Mouse (Mus musculus) limb, embryonic 12.5 days (tissue): Measurements from ENCODE around the gene Rab17. TPM values are rescaled to one million over a fixed set of nuclear protein-coding genes. Genes with fewer than 3 reads are reported as not detected.

ENCODE experiments used
- ATAC-seq: fragments of 200-750 bp; cut with Nextera tagmentation; 2 replicates; pipeline ENCODE4 v1.8.0; 2017; ENCODE audit warnings: low read depth, moderate TSS enrichment; ENCODE audit not compliant: insufficient number of reproducible peaks, insufficient read depth, low FRiP score, low TSS enrichment
- H3K27ac ChIP-seq: fragments of 300-500 bp; sonication (generic); 2 replicates; pipeline ENCODE4 v1.5.1; 2016; ENCODE audit warnings: mild to moderate bottlenecking, moderate library complexity
- H3K27me3 ChIP-seq: fragments of 300-500 bp; sonication (generic); 2 replicates; pipeline ENCODE4 v1.6.1; 2016; ENCODE audit warnings: mild to moderate bottlenecking, moderate library complexity
- H3K36me3 ChIP-seq: fragments of 300-500 bp; sonication (generic); 2 replicates; pipeline ENCODE4 v1.6.1; 2016; ENCODE audit warnings: mild to moderate bottlenecking, moderate library complexity
- H3K4me1 ChIP-seq: fragments of 300-500 bp; sonication (generic); replicated peaks from 2 replicates; pipeline ENCODE4 v1.6.1; 2016
- H3K4me2 ChIP-seq: fragments of 300-500 bp; sonication (generic); 2 replicates; pipeline ENCODE4 v1.6.1; 2016; ENCODE audit warnings: mild to moderate bottlenecking, moderate library complexity
- H3K4me3 ChIP-seq: fragments of 300-500 bp; sonication (generic); replicated peaks from 2 replicates; pipeline ENCODE4 v1.5.1; 2016; ENCODE audit warnings: mild to moderate bottlenecking
- H3K9ac ChIP-seq: fragments of 300-500 bp; sonication (generic); replicated peaks from 2 replicates; pipeline ENCODE4 v1.6.1; 2016; ENCODE audit warnings: mild to moderate bottlenecking, moderate library complexity
- H3K9me3 ChIP-seq: fragments of 300-500 bp; sonication (generic); 2 replicates; pipeline ENCODE4 v1.6.1; 2016; ENCODE audit warnings: mild to moderate bottlenecking, moderate library complexity
- WGBS: fragments of 180-500 bp; shearing (Covaris S2); methylation state at CpG from one replicate; pipeline ENCODE4 v1.1.7; 2016; 5-methylcytosine and 5-hydroxymethylcytosine counted together
- polyA plus RNA-seq: library from polyadenylated mRNA; unstranded; fragments of >200 nt; fragmentation: Nextera tagmentation; extraction: Ambion mirVana; gene quantifications from 2 replicates; pipeline ENCODE4 v1.2.1, GENCODE M21; 2016

Gene Rab17
- polyA plus RNA-seq, result 0.76 and 0.98 TPM in 2 replicates

GRCm38 (mm10) chr1:90969347-90969784, at the start of gene Rab17:
Rab17 (minus strand) TSS chr1:90969661.
- H3K4me1 ChIP-seq, result peaks cover 38% of the 10 kb centered on the region
- H3K4me3 ChIP-seq, result no peak within 1 kb of the TSS
- H3K4me2 ChIP-seq, result peak within 1 kb of the TSS; percentile 34; the same call in 1 of the 2 replicates
- peaks cover 11% of the 10 kb centered on the region for H3K27me3 ChIP-seq
- ATAC-seq, result no peak
- no peaks in the 10 kb centered on the region for H3K36me3 ChIP-seq
- H3K9ac ChIP-seq, result no peak within 1 kb of the TSS; the same call in 1 of the 2 replicates
- 21% methylated on average over 9 of the region's 9 CpGs for WGBS
- peak within 1 kb of the TSS; percentile 41; the same call in 1 of the 2 replicates for H3K27ac ChIP-seq
- no peaks in the 10 kb centered on the region for H3K9me3 ChIP-seq

DNA sequence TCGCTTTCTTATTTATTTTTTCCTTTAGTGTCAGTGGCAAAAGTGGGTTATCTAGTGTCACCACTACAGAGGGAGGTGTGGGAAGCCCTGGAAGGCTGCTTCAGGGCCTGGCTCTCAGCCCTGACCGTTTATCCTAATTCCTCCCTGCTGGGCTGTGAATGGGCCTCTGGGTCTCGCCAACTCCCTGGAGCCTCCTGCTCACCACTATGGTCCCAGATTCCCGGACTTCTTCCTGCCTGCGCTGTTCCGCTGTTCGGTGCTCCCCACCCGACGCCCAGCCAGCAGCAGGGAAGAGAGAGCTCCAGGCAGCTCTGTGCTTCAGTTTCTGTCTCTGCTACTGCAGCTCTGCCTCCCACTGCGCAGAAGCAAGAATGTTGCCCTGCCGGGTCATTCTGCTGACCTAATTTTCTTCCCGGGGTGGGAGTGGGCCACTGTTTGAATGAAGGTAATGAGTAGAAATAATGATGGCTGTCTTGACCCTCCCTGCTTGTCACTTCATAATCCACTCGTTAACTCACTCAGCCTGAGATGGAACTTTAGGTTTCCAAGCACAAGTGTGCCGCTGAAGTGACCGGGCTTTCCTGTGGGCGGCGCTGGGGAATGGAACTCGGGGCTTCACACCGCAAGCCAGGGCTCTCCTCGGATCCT, 47.8 kb upstream of the Rab17 start:
- no peak for ATAC-seq
- Histone ChIP-seq H3K4me1 (peaks cover 27% of the 10 kb centered on the region), H3K36me3 (0 out of 2 replicates have a peak, but pooled peaks cover 3% of the 10 kb centered on the region), H3K4me3 (no peak overlapping the region), H3K9me3 (no peaks in the 10 kb centered on the region), H3K27me3 (no peaks in the 10 kb centered on the region), H3K27ac (peak overlapping the region; percentile 59), H3K4me2 (peak overlapping the region; percentile 43), H3K9ac (no peak overlapping the region)
- WGBS, result 14% methylated on average over 20 of the region's 20 CpGs

DNA sequence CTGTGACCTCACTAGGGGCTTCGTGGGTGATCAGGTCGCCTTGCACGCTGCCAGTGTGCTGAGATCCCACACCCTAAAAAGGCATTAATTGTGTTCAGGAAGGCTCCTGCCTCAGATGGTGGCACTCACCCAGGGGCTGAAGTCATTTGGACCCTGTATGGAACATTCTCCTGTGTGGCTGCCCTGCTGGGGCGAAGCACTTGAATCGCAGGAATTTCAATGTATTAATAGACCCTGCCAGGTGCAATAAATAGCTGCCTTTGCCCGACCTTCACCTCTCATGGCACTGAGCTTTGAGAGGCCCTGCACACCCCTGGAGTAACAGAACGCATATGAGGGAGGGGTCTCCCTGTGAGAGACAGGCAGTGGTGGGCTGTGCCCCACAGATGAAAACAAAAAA, 46.1 kb upstream of the Rab17 start:
- peaks cover 33% of the 10 kb centered on the region for H3K4me1 ChIP-seq
- 65% methylated on average over 7 of the region's 7 CpGs for WGBS
- H3K27ac ChIP-seq, result no peak overlapping the region
- no peaks in the 10 kb centered on the region for H3K27me3 ChIP-seq
- ATAC-seq, result no peak
- H3K36me3 ChIP-seq, result 0 out of 2 replicates have a peak, but pooled peaks cover under 1% of the 10 kb centered on the region
- no peak overlapping the region for H3K4me2 ChIP-seq
- no peaks in the 10 kb centered on the region for H3K9me3 ChIP-seq
- no peak overlapping the region for H3K9ac ChIP-seq
- no peak overlapping the region for H3K4me3 ChIP-seq

GRCm38 (mm10) chr1:91013803-91014202, 44.3 kb upstream of the Rab17 start:
- H3K4me1 ChIP-seq, result peaks cover 33% of the 10 kb centered on the region
- ATAC-seq, result no peak

GRCm38 (mm10) chr1:91011336-91011735, 41.9 kb upstream of the Rab17 start:
- no peak overlapping the region for H3K4me2 ChIP-seq
- H3K9me3 ChIP-seq, result no peaks in the 10 kb centered on the region
- peaks cover 22% of the 10 kb centered on the region for H3K4me1 ChIP-seq
- H3K27me3 ChIP-seq, result no peaks in the 10 kb centered on the region
- H3K4me3 ChIP-seq, result no peak overlapping the region
- H3K27ac ChIP-seq, result no peak overlapping the region
- 78% methylated on average over 3 of the region's 3 CpGs for WGBS
- H3K9ac ChIP-seq, result no peak overlapping the region
- no peak for ATAC-seq
- no peaks in the 10 kb centered on the region for H3K36me3 ChIP-seq

More at GRCm38 (mm10) chr1:91013803-91014202, 44.3 kb upstream of the Rab17 start:
- H3K27me3 ChIP-seq, result no peaks in the 10 kb centered on the region
- no peaks in the 10 kb centered on the region for H3K36me3 ChIP-seq
- no peak overlapping the region for H3K4me2 ChIP-seq
- no peak overlapping the region for H3K9ac ChIP-seq
- H3K9me3 ChIP-seq, result no peaks in the 10 kb centered on the region
- H3K27ac ChIP-seq, result no peak overlapping the region
- WGBS, result 75% methylated on average over 3 of the region's 3 CpGs
- no peak overlapping the region for H3K4me3 ChIP-seq

DNA sequence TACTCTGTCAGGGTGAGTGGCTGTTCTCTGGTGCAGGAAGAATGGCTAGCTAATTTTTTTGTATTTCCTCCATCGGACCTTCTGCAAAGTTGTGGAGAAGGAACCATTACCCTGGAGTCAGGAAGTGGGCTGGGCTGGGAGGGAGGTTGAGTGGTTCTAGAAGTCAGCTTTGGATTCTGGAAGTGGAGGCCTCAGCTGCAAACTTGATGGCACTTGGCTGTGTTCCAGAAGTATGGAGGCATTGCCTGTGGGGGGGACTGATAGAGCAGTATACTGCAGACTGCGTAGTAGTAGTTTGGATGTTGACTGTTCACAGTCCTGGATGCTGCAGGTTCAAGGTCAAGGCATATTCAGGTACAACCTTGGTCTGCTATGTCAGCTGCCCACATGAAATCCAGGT, 41.3 kb upstream of the Rab17 start:
- Histone ChIP-seq H3K4me2 (no peak overlapping the region), H3K4me3 (no peak overlapping the region), H3K9me3 (no peaks in the 10 kb centered on the region), H3K9ac (no peak overlapping the region), H3K27me3 (no peaks in the 10 kb centered on the region), H3K27ac (no peak overlapping the region), H3K36me3 (no peaks in the 10 kb centered on the region), H3K4me1 (peaks cover 22% of the 10 kb centered on the region)
- ATAC-seq, result no peak
- WGBS, result 93% methylated on average over 2 of the region's 2 CpGs

DNA sequence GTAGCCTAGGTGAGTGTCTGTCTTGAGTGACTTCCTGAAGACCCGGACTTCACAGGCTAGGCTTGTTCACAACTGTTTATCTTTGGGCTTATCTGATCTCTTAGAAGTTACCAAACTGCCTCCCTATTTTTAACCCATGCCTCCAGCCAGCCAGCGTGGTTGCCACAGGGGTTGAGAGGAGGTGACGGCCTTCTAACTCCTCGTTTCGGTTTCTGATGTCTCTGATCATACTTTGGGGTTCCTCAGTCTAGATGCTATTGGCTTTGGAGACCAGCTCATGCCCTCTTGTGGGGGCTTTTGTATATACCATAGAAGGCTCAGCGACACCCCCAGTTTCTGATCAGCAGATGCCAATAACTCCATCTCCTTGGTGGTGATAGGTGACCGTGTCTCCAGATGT, 40.8 kb upstream of the Rab17 start:
- H3K9ac ChIP-seq, result no peak overlapping the region

GRCm38 (mm10) chr1:91009266-91009665, 39.8 kb upstream of the Rab17 start:
- H3K27ac ChIP-seq, result no peak overlapping the region
- 88% methylated on average over 6 of the region's 6 CpGs for WGBS
- no peak for ATAC-seq
- no peaks in the 10 kb centered on the region for H3K9me3 ChIP-seq
- no peak overlapping the region for H3K9ac ChIP-seq
- H3K4me3 ChIP-seq, result no peak overlapping the region
- peaks cover 19% of the 10 kb centered on the region for H3K4me1 ChIP-seq
- no peak overlapping the region for H3K4me2 ChIP-seq
- H3K36me3 ChIP-seq, result no peaks in the 10 kb centered on the region
- H3K27me3 ChIP-seq, result no peaks in the 10 kb centered on the region

More for the DNA sequence above, 40.8 kb upstream of the Rab17 start:
- Histone ChIP-seq H3K27ac (no peak overlapping the region), H3K27me3 (no peaks in the 10 kb centered on the region), H3K36me3 (no peaks in the 10 kb centered on the region), H3K9me3 (no peaks in the 10 kb centered on the region), H3K4me1 (peaks cover 22% of the 10 kb centered on the region), H3K4me3 (no peak overlapping the region), H3K4me2 (no peak overlapping the region)
- ATAC-seq, result no peak
- 62% methylated on average over 7 of the region's 7 CpGs for WGBS

DNA sequence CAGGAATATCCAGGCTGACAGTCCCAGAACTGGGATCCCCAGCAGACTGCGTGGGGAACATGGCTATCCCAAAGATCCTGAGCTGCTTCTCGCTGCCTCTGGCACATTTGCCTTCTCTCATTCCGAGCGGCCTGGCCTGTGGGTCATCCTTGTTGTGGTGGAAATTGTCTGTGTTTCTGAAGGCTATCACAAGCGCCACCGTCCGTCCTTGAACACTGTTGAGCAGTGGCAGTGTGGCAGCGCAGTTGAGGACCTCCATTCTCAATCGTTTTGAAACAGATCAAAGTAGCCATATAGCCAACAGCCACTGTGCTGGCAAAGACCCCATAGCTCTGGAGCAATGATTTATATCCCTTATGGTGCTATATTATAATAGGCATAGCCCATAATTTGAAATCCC, 39.3 kb upstream of the Rab17 start:
- Histone ChIP-seq H3K27me3 (no peaks in the 10 kb centered on the region), H3K36me3 (no peaks in the 10 kb centered on the region), H3K4me3 (no peak overlapping the region), H3K4me2 (no peak overlapping the region), H3K4me1 (peaks cover 15% of the 10 kb centered on the region), H3K27ac (no peak overlapping the region), H3K9ac (no peak overlapping the region), H3K9me3 (no peaks in the 10 kb centered on the region)
- WGBS, result 87% methylated on average over 9 of the region's 9 CpGs
- ATAC-seq, result no peak

GRCm38 (mm10) chr1:91008147-91008682, 38.8 kb upstream of the Rab17 start:
- Histone ChIP-seq H3K27ac (no peak overlapping the region), H3K9ac (no peak overlapping the region), H3K36me3 (no peaks in the 10 kb centered on the region), H3K4me3 (no peak overlapping the region), H3K4me1 (peaks cover 12% of the 10 kb centered on the region), H3K27me3 (no peaks in the 10 kb centered on the region), H3K4me2 (no peak overlapping the region), H3K9me3 (no peaks in the 10 kb centered on the region)
- no peak for ATAC-seq
- 92% methylated on average over 14 of the region's 14 CpGs for WGBS

GRCm38 (mm10) chr1:91006708-91007107, 37.2 kb upstream of the Rab17 start:
- Histone ChIP-seq H3K4me3 (no peak overlapping the region), H3K9ac (no peak overlapping the region), H3K4me1 (peaks cover under 1% of the 10 kb centered on the region), H3K36me3 (no peaks in the 10 kb centered on the region), H3K27me3 (no peaks in the 10 kb centered on the region), H3K4me2 (no peak overlapping the region), H3K27ac (no peak overlapping the region), H3K9me3 (no peaks in the 10 kb centered on the region)
- no peak for ATAC-seq
- 88% methylated on average over 9 of the region's 9 CpGs for WGBS
